Mouse (Mus musculus) kidney, adult 2 months (tissue): ENCODE results near the gene Lsamp. TPM values are rescaled to one million over a fixed set of nuclear protein-coding genes. Genes with fewer than 3 reads are reported as not detected.
A peak's percentile ranks its signal among the peaks of the same experiment; 100 is the strongest.

ENCODE experiments used
- DNase-seq: peaks from one replicate; pipeline ENCODE4 v3.0.0; 2021
- H3K27ac ChIP-seq: fragments of 200-500 bp; 2 replicates; pipeline ENCODE4 v1.5.1; 2012; ENCODE audit warnings: low read depth, low read length, control low read depth, inconsistent platforms; ENCODE audit not compliant: insufficient read depth
- H3K27me3 ChIP-seq: fragments of 200-500 bp; replicated peaks from 2 replicates; pipeline ENCODE4 v1.6.1; 2012; ENCODE audit warnings: mild to moderate bottlenecking, moderate library complexity, low read length, inconsistent platforms; ENCODE audit not compliant: control insufficient read depth, insufficient read depth
- H3K36me3 ChIP-seq: fragments of 200-500 bp; 2 replicates; pipeline ENCODE4 v1.6.1; 2012; ENCODE audit warnings: mild to moderate bottlenecking, moderate library complexity, low read length, inconsistent platforms; ENCODE audit not compliant: control insufficient read depth, insufficient read depth
- H3K4me1 ChIP-seq: fragments of 200-500 bp; 2 replicates; pipeline ENCODE4 v1.6.1; 2011; ENCODE audit warnings: low read length; ENCODE audit not compliant: control insufficient read depth, insufficient read depth
- H3K4me3 ChIP-seq: fragments of 200-500 bp; 2 replicates; pipeline ENCODE4 v1.5.1; 2011; ENCODE audit warnings: mild to moderate bottlenecking, low read depth, low read length, control low read depth; ENCODE audit not compliant: insufficient read depth
- CTCF ChIP-seq: fragments of 200-500 bp; conservative IDR thresholded peaks from 2 replicates; pipeline ENCODE4 v1.5.1; 2011; ENCODE audit warnings: low read depth, mild to moderate bottlenecking, control low read depth, low read length, moderate library complexity, mixed read lengths; ENCODE audit not compliant: insufficient read depth, insufficient read length
- POLR2A ChIP-seq: fragments of 200-500 bp; IDR thresholded peaks from one replicate; pipeline ENCODE4 v1.6.1; 2011; ENCODE audit warnings: low read depth, low read length, control low read depth
- WGBS: fragments of 180-500 bp; shearing (Covaris S2); methylation state at CpG from one replicate; pipeline ENCODE4 v1.1.7; 2018; 5-methylcytosine and 5-hydroxymethylcytosine counted together
- polyA plus RNA-seq: library from polyadenylated mRNA; depleted of rRNA; stranded (reverse); fragments of >200 nt; gene quantifications from 2 replicates; pipeline ENCODE4 v1.2.3, GENCODE M21; 2012

The Lsamp gene
- polyA plus RNA-seq, 1 experiment = 0.38 TPM

DNA sequence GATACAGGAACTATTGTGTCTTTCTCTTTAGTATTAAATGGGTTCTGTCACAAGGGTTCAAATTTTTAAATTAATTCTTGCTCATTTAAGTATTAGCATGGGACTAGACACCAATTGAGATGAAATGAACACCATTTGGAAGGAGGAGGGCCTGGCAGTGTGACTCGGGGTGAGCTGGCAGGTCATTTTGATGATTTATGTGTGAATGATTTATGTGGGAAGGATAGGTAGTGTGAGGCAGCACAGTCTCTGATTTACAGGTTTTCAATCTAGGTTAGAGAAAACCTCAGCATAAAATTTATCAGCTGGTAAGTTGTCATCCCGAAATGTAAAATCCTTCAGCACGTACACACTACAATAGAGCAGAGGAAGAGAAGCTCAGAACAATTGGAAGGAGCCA lies 729.6 kb downstream of the Lsamp start:
- H3K4me3 ChIP-seq = no peak overlapping the region
- no peaks in the 10 kb centered on the region for H3K27me3 ChIP-seq
- H3K27ac ChIP-seq = no peak overlapping the region
- TF ChIP-seq POLR2A (no peak), CTCF (no peak)
- no peak for DNase-seq
- H3K36me3 ChIP-seq = no peaks in the 10 kb centered on the region
- H3K4me1 ChIP-seq = no peaks in the 10 kb centered on the region
- 30% methylated on average over 3 of the region's 3 CpGs for WGBS

DNA sequence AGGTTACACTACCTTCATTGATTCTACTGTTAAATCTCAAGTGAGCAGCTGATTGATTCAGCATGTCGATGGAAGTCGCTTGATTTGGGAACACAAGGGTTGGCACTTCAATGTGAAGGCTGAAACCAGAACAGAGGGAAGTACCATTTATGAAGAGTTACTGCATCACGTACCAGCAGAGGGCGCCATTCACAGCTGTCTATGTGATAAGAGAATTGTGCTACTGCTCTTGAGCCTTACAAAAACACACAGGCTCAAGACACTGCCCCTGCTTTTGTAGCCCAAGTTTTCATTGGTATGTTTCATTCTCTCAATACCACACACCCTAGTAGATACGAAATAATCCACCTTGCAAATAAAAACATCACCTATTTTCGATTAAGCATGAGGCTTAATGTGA lies 754.9 kb downstream of the Lsamp start:
- Histone ChIP-seq H3K27ac (no peak overlapping the region), H3K4me1 (no peaks in the 10 kb centered on the region), H3K27me3 (no peaks in the 10 kb centered on the region), H3K4me3 (no peak overlapping the region), H3K36me3 (no peaks in the 10 kb centered on the region)
- peak; percentile 47 for DNase-seq
- TF ChIP-seq POLR2A (no peak), CTCF (peak; percentile 53)
- WGBS = 39% methylated on average over 6 of the region's 6 CpGs

DNA sequence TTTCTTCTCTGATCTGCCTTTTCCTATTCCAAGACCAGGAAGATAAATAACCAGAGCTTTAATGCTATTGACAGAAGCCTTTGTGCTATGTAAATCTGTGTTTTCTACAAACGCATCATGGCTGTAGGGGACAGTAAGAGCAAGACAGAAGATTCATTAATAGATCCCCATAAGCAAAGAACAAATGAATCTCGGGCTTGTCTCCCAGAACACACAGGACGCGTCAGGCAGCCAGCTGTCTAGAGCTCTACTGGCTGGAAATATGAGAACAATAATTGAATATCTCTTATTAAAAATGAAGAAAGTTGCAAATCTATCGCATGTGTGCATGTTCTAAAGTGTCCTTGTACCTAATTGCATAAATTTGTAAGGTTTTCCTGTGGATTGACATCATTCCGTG lies 755.6 kb downstream of the Lsamp start:
- Histone ChIP-seq H3K36me3 (no peaks in the 10 kb centered on the region), H3K27me3 (no peaks in the 10 kb centered on the region), H3K4me3 (no peak overlapping the region), H3K27ac (no peak overlapping the region), H3K4me1 (no peaks in the 10 kb centered on the region)
- TF ChIP-seq CTCF (no peak), POLR2A (no peak)
- WGBS = 84% methylated on average over 6 of the region's 6 CpGs
- DNase-seq = no peak

DNA sequence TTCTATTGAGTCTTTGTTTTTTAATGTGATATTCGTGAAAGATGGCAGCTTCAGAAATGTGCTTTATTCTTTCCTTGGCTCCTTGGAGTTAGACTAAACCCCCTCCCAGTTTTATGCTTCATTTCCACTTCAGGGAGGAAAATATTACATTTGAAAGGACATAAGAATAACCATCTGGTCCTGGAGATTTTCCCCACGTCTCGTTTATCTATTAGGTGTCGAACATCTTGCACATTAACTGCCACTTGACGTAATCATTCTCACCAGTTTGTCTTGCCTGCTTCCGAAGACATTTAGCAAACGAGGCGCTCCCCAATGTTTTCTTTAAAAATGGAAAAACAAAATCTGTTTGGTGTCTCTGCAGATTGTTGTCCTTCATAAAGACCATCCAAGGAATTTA lies 756.1 kb downstream of the Lsamp start:
- TF ChIP-seq POLR2A (no peak), CTCF (no peak)
- no peaks in the 10 kb centered on the region for H3K4me1 ChIP-seq
- no peak overlapping the region for H3K27ac ChIP-seq
- no peaks in the 10 kb centered on the region for H3K27me3 ChIP-seq
- no peak overlapping the region for H3K4me3 ChIP-seq
- 81% methylated on average over 8 of the region's 8 CpGs for WGBS
- no peaks in the 10 kb centered on the region for H3K36me3 ChIP-seq
- no peak for DNase-seq

DNA sequence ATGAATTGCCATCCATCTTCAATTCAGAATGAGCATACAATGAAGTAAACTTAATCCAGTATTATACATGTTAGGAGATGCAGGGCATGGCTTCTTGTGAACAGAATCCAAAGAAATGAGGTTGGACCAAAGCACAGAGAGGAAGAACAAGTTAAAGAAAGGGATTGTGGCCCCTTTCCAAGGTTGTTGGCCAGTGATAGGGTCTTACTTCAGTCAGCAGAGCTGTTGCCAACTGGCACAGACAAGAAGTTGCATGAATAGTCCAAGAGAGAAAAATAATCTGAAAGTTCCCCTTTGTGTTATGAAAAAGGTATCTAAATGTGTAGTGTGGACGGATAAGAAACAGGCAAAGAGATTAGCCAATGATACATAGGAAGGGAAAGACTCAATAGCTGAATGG lies 843.0 kb downstream of the Lsamp start:
- no peak overlapping the region for H3K27ac ChIP-seq
- 73% methylated on average over 1 of the region's 1 CpGs for WGBS
- no peaks in the 10 kb centered on the region for H3K4me1 ChIP-seq
- no peak for DNase-seq
- no peak overlapping the region for H3K4me3 ChIP-seq
- TF ChIP-seq POLR2A (no peak), CTCF (no peak)
- no peaks in the 10 kb centered on the region for H3K36me3 ChIP-seq
- H3K27me3 ChIP-seq = no peaks in the 10 kb centered on the region

DNA sequence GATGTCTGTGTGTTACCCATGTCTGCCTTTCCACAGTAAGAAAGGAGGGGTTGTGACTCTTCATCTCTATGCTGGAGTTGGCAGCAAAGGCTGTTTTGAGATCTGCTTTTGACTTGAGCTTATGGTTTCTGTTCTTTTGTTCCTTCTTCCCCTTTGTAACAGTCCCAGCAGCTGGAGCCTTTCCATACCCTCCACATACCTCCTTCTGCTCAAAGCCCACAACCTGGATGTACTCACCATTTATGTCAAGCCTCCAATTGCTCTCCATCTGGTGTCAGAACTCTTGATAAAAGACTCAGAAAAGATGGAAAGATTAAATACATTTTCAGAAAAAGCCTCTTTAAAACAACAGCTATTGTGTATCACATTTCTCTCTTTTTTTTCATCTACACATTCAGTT lies 847.4 kb downstream of the Lsamp start:
- Histone ChIP-seq H3K4me3 (no peak overlapping the region), H3K4me1 (no peaks in the 10 kb centered on the region), H3K27ac (no peak overlapping the region), H3K27me3 (no peaks in the 10 kb centered on the region), H3K36me3 (no peaks in the 10 kb centered on the region)
- DNase-seq = no peak
- TF ChIP-seq CTCF = no peak

DNA sequence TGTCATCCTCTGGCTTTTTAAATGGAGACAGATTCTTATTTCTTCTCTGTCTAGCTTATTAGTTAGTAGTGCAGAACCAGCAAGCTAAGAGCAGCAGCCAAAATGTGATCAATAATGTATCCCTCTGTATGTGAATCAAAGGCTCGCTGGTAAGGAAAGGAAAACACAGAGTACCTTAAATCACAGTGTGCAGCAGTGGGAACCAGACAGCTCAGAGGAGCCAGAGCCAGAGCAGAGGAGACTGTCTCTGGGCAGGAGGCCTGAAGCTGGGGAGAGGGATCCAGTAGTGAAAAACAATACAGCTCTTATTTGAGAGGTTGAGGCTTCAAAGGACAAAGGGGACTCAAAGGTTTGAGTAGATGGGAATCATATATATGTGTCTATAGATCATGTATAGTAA lies 857.6 kb downstream of the Lsamp start:
- no peak for TF ChIP-seq POLR2A
- no peak for TF ChIP-seq CTCF
- Histone ChIP-seq H3K27me3 (no peaks in the 10 kb centered on the region), H3K4me1 (no peaks in the 10 kb centered on the region), H3K27ac (no peak overlapping the region), H3K36me3 (no peaks in the 10 kb centered on the region), H3K4me3 (no peak overlapping the region)
- WGBS = 13% methylated on average over 1 of the region's 1 CpGs
- DNase-seq = no peak

DNA sequence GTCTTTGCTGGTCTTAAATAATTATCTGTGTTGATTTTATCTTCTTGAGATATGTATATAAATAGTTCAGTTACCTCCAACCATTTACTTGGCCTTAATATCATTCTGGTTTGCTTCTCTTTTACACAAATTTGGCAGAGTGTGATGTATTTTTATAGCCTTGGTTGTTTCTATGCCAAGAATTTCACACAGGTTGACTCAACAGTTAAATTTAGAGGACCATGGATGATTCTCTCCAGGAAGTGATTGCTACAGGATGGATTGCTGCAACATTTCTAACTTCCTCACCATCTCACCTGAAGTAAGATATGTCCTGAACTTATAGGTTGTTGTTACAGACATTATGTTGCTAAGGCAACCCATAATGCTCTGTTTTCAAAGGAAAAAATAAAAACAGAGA lies 882.6 kb downstream of the Lsamp start:
- no peaks in the 10 kb centered on the region for H3K36me3 ChIP-seq
- no peak overlapping the region for H3K27ac ChIP-seq
- no peak for DNase-seq
- no peaks in the 10 kb centered on the region for H3K4me1 ChIP-seq
- H3K27me3 ChIP-seq = no peaks in the 10 kb centered on the region
- H3K4me3 ChIP-seq = no peak overlapping the region
- TF ChIP-seq POLR2A = no peak
- no peak for TF ChIP-seq CTCF
